Mouse (Mus musculus): ENCODE results near the gene Prkcd. TPM values are rescaled to one million over a fixed set of nuclear protein-coding genes. Genes with fewer than 3 reads are reported as not detected.

Gene Prkcd
- polyA plus RNA-seq, 1 experiment: 187 TPM

- TF ChIP-seq POLR2A (IDR thresholded peaks at IDR 0.05; ENCODE audit: low read depth, low read length): no peak
- no peak for TF ChIP-seq CTCF (IDR thresholded peaks at IDR 0.05; ENCODE audit: extremely low read depth, insufficient read depth, insufficient read length, insufficient replicate concordance)
- no peak overlapping the region for H3K4me3 ChIP-seq (ENCODE audit: extremely low read depth, insufficient read depth, insufficient read length)
- H3K27ac ChIP-seq (ENCODE audit: insufficient read depth, low read length): no peak overlapping the region
- no peak for DNase-seq (ENCODE audit: low read depth in 1 of 2, low spot score in 2 of 2)
- H3K4me1 ChIP-seq (ENCODE audit: control insufficient read depth, insufficient read depth, insufficient read length): peaks cover 36% of the 10 kb centered on the region
- H3K36me3 ChIP-seq (ENCODE audit: control insufficient read depth, insufficient read depth, low read length): no peaks in the 10 kb centered on the region
- H3K27me3 ChIP-seq (ENCODE audit: control insufficient read depth, insufficient read depth, low read length): no peaks in the 10 kb centered on the region
- whole genome bisulfite sequencing: 33% methylated on average over 4 of the region's 4 CpGs
These were observed 3.8 kb upstream of the Prkcd start for GRCm38 (mm10) chr14:30629839-30630238.

- DNase-seq (ENCODE audit: low read depth in 1 of 2, low spot score in 2 of 2): no peak
- TF ChIP-seq CTCF (IDR thresholded peaks at IDR 0.05; ENCODE audit: extremely low read depth, insufficient read depth, insufficient read length, insufficient replicate concordance) (no peak), POLR2A (IDR thresholded peaks at IDR 0.05; ENCODE audit: low read depth, low read length) (no peak)
- Histone ChIP-seq H3K4me1 (ENCODE audit: control insufficient read depth, insufficient read depth, insufficient read length) (peaks cover 39% of the 10 kb centered on the region), H3K36me3 (ENCODE audit: control insufficient read depth, insufficient read depth, low read length) (0 out of 2 replicates have a peak, but pooled peaks cover 2% of the 10 kb centered on the region), H3K27me3 (ENCODE audit: control insufficient read depth, insufficient read depth, low read length) (no peaks in the 10 kb centered on the region), H3K27ac (ENCODE audit: insufficient read depth, low read length) (no peak overlapping the region), H3K4me3 (ENCODE audit: extremely low read depth, insufficient read depth, insufficient read length) (no peak overlapping the region)
- WGBS: 93% methylated on average over 5 of the region's 5 CpGs
These were observed 2.2 kb upstream of the Prkcd start for GRCm38 (mm10) chr14:30628235-30628634.

- H3K4me3 ChIP-seq (ENCODE audit: extremely low read depth, insufficient read depth, insufficient read length): peak overlapping the region; percentile 93
- peaks cover 44% of the 10 kb centered on the region for H3K4me1 ChIP-seq (ENCODE audit: control insufficient read depth, insufficient read depth, insufficient read length)
- no peak for DNase-seq (ENCODE audit: low read depth in 1 of 2, low spot score in 2 of 2)
- no peak for TF ChIP-seq CTCF (IDR thresholded peaks at IDR 0.05; ENCODE audit: extremely low read depth, insufficient read depth, insufficient read length, insufficient replicate concordance)
- TF ChIP-seq POLR2A (IDR thresholded peaks at IDR 0.05; ENCODE audit: low read depth, low read length): no peak
- H3K36me3 ChIP-seq (ENCODE audit: control insufficient read depth, insufficient read depth, low read length): peaks cover 6% of the 10 kb centered on the region; the same call in 1 of the 2 replicates
- 10% methylated on average over 12 of the region's 12 CpGs for WGBS
- no peaks in the 10 kb centered on the region for H3K27me3 ChIP-seq (ENCODE audit: control insufficient read depth, insufficient read depth, low read length)
- H3K27ac ChIP-seq (ENCODE audit: insufficient read depth, low read length): peak overlapping the region; percentile 83
These were observed 1.0 kb upstream of the Prkcd start for GRCm38 (mm10) chr14:30626756-30627742.

GRCm38 (mm10) chr14:30625131-30625807 is 741 bp downstream of the Prkcd start:
- peaks cover 7% of the 10 kb centered on the region; the same call in 1 of the 2 replicates for H3K36me3 ChIP-seq (ENCODE audit: control insufficient read depth, insufficient read depth, low read length)
- H3K4me1 ChIP-seq (ENCODE audit: control insufficient read depth, insufficient read depth, insufficient read length): peaks cover 39% of the 10 kb centered on the region; the same call in 1 of the 2 replicates
- peak overlapping the region; percentile 93 for H3K4me3 ChIP-seq (ENCODE audit: extremely low read depth, insufficient read depth, insufficient read length)
- TF ChIP-seq CTCF (IDR thresholded peaks at IDR 0.05; ENCODE audit: extremely low read depth, insufficient read depth, insufficient read length, insufficient replicate concordance) (no peak), POLR2A (IDR thresholded peaks at IDR 0.05; ENCODE audit: low read depth, low read length) (no peak)
- DNase-seq (ENCODE audit: low read depth in 1 of 2, low spot score in 2 of 2): peak in 1 of 2 experiments; percentile 51
- no peaks in the 10 kb centered on the region for H3K27me3 ChIP-seq (ENCODE audit: control insufficient read depth, insufficient read depth, low read length)
- H3K27ac ChIP-seq (ENCODE audit: insufficient read depth, low read length): peak overlapping the region; percentile 79
- 1% methylated on average over 39 of the region's 39 CpGs for WGBS

GRCm38 (mm10) chr14:30624277-30624721 is 1.7 kb downstream of the Prkcd start:
- H3K4me3 ChIP-seq (ENCODE audit: extremely low read depth, insufficient read depth, insufficient read length): peak overlapping the region; percentile 93
- H3K27ac ChIP-seq (ENCODE audit: insufficient read depth, low read length): no peak overlapping the region
- TF ChIP-seq POLR2A (IDR thresholded peaks at IDR 0.05; ENCODE audit: low read depth, low read length): no peak
- peaks cover 7% of the 10 kb centered on the region; the same call in 1 of the 2 replicates for H3K36me3 ChIP-seq (ENCODE audit: control insufficient read depth, insufficient read depth, low read length)
- peaks cover 34% of the 10 kb centered on the region; the same call in 1 of the 2 replicates for H3K4me1 ChIP-seq (ENCODE audit: control insufficient read depth, insufficient read depth, insufficient read length)
- H3K27me3 ChIP-seq (ENCODE audit: control insufficient read depth, insufficient read depth, low read length): no peaks in the 10 kb centered on the region
- no peak for DNase-seq (ENCODE audit: low read depth in 1 of 2, low spot score in 2 of 2)
- WGBS: 21% methylated on average over 8 of the region's 8 CpGs

- Histone ChIP-seq H3K27ac (ENCODE audit: insufficient read depth, low read length) (no peak overlapping the region), H3K27me3 (ENCODE audit: control insufficient read depth, insufficient read depth, low read length) (no peaks in the 10 kb centered on the region), H3K36me3 (ENCODE audit: control insufficient read depth, insufficient read depth, low read length) (peaks cover 7% of the 10 kb centered on the region; the same call in 1 of the 2 replicates), H3K4me1 (ENCODE audit: control insufficient read depth, insufficient read depth, insufficient read length) (peaks cover 27% of the 10 kb centered on the region; the same call in 1 of the 2 replicates), H3K4me3 (ENCODE audit: extremely low read depth, insufficient read depth, insufficient read length) (no peak overlapping the region)
- no peak for DNase-seq (ENCODE audit: low read depth in 1 of 2, low spot score in 2 of 2)
- 91% methylated on average over 8 of the region's 8 CpGs for WGBS
- TF ChIP-seq CTCF (IDR thresholded peaks at IDR 0.05; ENCODE audit: extremely low read depth, insufficient read depth, insufficient read length, insufficient replicate concordance): no peak
- no peak for TF ChIP-seq POLR2A (IDR thresholded peaks at IDR 0.05; ENCODE audit: low read depth, low read length)
These were observed 3.5 kb downstream of the Prkcd start for GRCm38 (mm10) chr14:30622556-30622955.

Data from spleen, adult 2 months (tissue).